In the genomic region with DNA sequence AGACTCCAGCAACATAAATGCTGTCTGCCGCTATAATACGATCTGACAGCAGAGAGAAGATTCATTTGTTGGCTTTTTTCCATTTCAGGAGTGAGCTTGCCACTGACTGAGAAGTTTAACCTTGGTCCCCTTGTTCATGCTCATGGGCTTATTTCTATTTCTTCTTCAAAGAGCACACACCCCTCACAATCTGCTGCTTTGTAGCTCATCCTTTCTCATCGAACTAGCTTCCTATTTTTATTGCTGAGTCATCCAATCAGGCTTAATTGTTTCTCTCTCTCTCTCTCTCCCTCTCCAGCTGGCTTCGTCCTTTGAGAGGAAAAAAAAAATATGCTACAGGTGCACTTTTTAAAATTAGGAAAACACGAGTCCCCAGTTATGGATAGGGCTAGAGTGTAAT, we compare ENCODE assay signal across 31 mouse cellular contexts.
DNase-seq lines count a peak whose midpoint lies in the region; ATAC-seq and TF ChIP-seq lines count a peak whose summit lies in the region.
"Had no signal": no experiment of that assay in that cellular context is flagged by ENCODE, and none has a peak within 500 bp of the region (broad histone marks: within the 10 kb centered on the region; RNA-seq: fewer than 3 reads in every experiment).

No protein-coding gene starts in this region.

- TF ChIP-seq POLR2A in brain, embryonic 14.5 days (IDR thresholded peaks at IDR 0.05; ENCODE audit: borderline replicate concordance, extremely low read depth, insufficient read depth, insufficient read length, poor library complexity, severe bottlenecking): no peak

- H3K9me3 ChIP-seq in midbrain, embryonic 11.5 days (ENCODE audit: control insufficient read depth, low read length): no peaks in the 10 kb centered on the region
- no peaks in the 10 kb centered on the region for H3K9me3 ChIP-seq in midbrain, embryonic 15.5 days
- H3K9me3 ChIP-seq in ES-E14 (ENCODE audit: control insufficient read depth, insufficient read depth, low read depth, low read length): no peaks in the 10 kb centered on the region
- H3K9me3 ChIP-seq: embryonic facial prominence, embryonic 10.5 days; embryonic facial prominence, embryonic 13.5 days; forebrain, embryonic 13.5 days; heart, embryonic 12.5 days; heart, embryonic 15.5 days; hindbrain, embryonic 10.5 days; hindbrain, embryonic 13.5 days; intestine, embryonic 15.5 days had no signal

- in situ Hi-C loops in ES-E14 (cut with MboI; ENCODE audit: low sequenced_read_pairs in 2 of 2, unreplicated experiment in 2 of 2): no loop called here

- H3K9ac ChIP-seq in midbrain, embryonic 11.5 days (ENCODE audit: low read length): no peak overlapping the region
- H3K9ac ChIP-seq in midbrain, embryonic 15.5 days: no peak overlapping the region
- H3K9ac ChIP-seq in ES-E14 (ENCODE audit: insufficient read depth, low read depth, low read length, poor library complexity, severe bottlenecking): no peak overlapping the region
- H3K9ac ChIP-seq: embryonic facial prominence, embryonic 13.5 days; forebrain, embryonic 13.5 days; heart, embryonic 12.5 days; heart, embryonic 15.5 days; hindbrain, embryonic 13.5 days; intestine, embryonic 15.5 days had no signal

- H3K4me2 ChIP-seq in midbrain, embryonic 11.5 days: no peak overlapping the region
- no peak overlapping the region for H3K4me2 ChIP-seq in midbrain, embryonic 15.5 days
- H3K4me2 ChIP-seq: embryonic facial prominence, embryonic 13.5 days; forebrain, embryonic 13.5 days; heart, embryonic 12.5 days; heart, embryonic 15.5 days; hindbrain, embryonic 13.5 days; intestine, embryonic 15.5 days had no signal

- DNase-seq in frontal cortex, postnatal 14 days (ENCODE audit: low spot score in 2 of 2): no peak
- peak; percentile 73 for DNase-seq in midbrain, embryonic 11.5 days (ENCODE audit: low spot score, missing footprints)
- DNase-seq in ES-E14 (ENCODE audit: low read depth, low spot score) (no peak), MN1 (ENCODE audit: low spot score) (no peak)
- DNase-seq in brain, embryonic 14.5 days (ENCODE audit: low read depth): peak; percentile 11
- no peak for DNase-seq in cerebellum, adult 18-20 months
- DNase-seq: adrenal gland, adult 8-10 months; adrenal gland, postnatal 25 days; cerebellum, adult 11 months; cerebellum, adult 8-10 months; cerebellum, postnatal 10 days; cerebellum, postnatal 36 days; embryo, embryonic 11 days; gastrocnemius, postnatal 25 days; heart, adult 18-20 months; heart, postnatal 10 days; heart, postnatal 36 days had no signal

- peak; percentile 50; the same call in 1 of the 2 replicates for ATAC-seq in frontal cortex, adult (ENCODE audit: low TSS enrichment)
- no peak for ATAC-seq in midbrain, embryonic 11.5 days (ENCODE audit: low FRiP score)
- no peak for ATAC-seq in midbrain, embryonic 15.5 days (replicated peaks)
- ATAC-seq: CD4-positive, CD25-positive, alpha-beta regulatory T cell, adult 4 months; forebrain, embryonic 13.5 days; hindbrain, embryonic 16.5 days; intestine, embryonic 15.5 days had no signal

- H3K27me3 ChIP-seq in midbrain, embryonic 11.5 days (ENCODE audit: control insufficient read depth, insufficient read depth, low read length): no peaks in the 10 kb centered on the region
- no peaks in the 10 kb centered on the region for H3K27me3 ChIP-seq in midbrain, embryonic 15.5 days (replicated peaks)
- H3K27me3 ChIP-seq: embryonic facial prominence, embryonic 13.5 days; forebrain, embryonic 13.5 days; heart, embryonic 12.5 days; heart, embryonic 15.5 days; hindbrain, embryonic 13.5 days; intestine, embryonic 15.5 days had no signal

- 83% methylated on average over 5 of the region's 5 CpGs for WGBS in midbrain, embryonic 11.5 days
- WGBS in midbrain, embryonic 15.5 days: 79% methylated on average over 5 of the region's 5 CpGs

- no peaks in the 10 kb centered on the region for H3K36me3 ChIP-seq in midbrain, embryonic 11.5 days (ENCODE audit: control insufficient read depth, insufficient read depth, low read length)
- H3K36me3 ChIP-seq in midbrain, embryonic 15.5 days (replicated peaks): no peaks in the 10 kb centered on the region
- no peaks in the 10 kb centered on the region for H3K36me3 ChIP-seq in ES-E14 (ENCODE audit: control insufficient read depth, insufficient read depth, low read length, poor library complexity, severe bottlenecking)
- H3K36me3 ChIP-seq: embryonic facial prominence, embryonic 10.5 days; embryonic facial prominence, embryonic 13.5 days; G1E; heart, embryonic 12.5 days; heart, embryonic 15.5 days; hindbrain, embryonic 10.5 days; hindbrain, embryonic 13.5 days; intestine, embryonic 15.5 days had no signal

- H3K4me1 ChIP-seq in midbrain, embryonic 11.5 days (ENCODE audit: control insufficient read depth, insufficient read depth, low read length): no peaks in the 10 kb centered on the region
- no peaks in the 10 kb centered on the region for H3K4me1 ChIP-seq in midbrain, embryonic 15.5 days
- H3K4me1 ChIP-seq in ES-E14 (ENCODE audit: control insufficient read depth in 2 of 2, insufficient read depth in 2 of 2, low read length in 2 of 2, poor library complexity in 1 of 2): no peaks in the 10 kb centered on the region
- H3K4me1 ChIP-seq: embryonic facial prominence, embryonic 10.5 days; embryonic facial prominence, embryonic 13.5 days; forebrain, embryonic 13.5 days; heart, embryonic 12.5 days; heart, embryonic 15.5 days; hindbrain, embryonic 10.5 days; hindbrain, embryonic 13.5 days; intestine, embryonic 15.5 days had no signal

- no peak overlapping the region for H3K27ac ChIP-seq in midbrain, embryonic 11.5 days (ENCODE audit: low read depth, low read length)
- H3K27ac ChIP-seq in midbrain, embryonic 15.5 days: no peak overlapping the region
- H3K27ac ChIP-seq in ES-E14 (ENCODE audit: insufficient read depth, low read depth, low read length, poor library complexity, severe bottlenecking): no peak overlapping the region
- H3K27ac ChIP-seq: embryonic facial prominence, embryonic 10.5 days; embryonic facial prominence, embryonic 13.5 days; forebrain, embryonic 13.5 days; heart, embryonic 15.5 days; hindbrain, embryonic 10.5 days; hindbrain, embryonic 13.5 days; intestine, embryonic 15.5 days had no signal

- H3K4me3 ChIP-seq in midbrain, embryonic 11.5 days (ENCODE audit: low read depth, low read length): no peak overlapping the region
- H3K4me3 ChIP-seq in midbrain, embryonic 15.5 days: no peak overlapping the region
- no peak overlapping the region for H3K4me3 ChIP-seq in ES-E14 (ENCODE audit: insufficient read depth in 1 of 2, low read depth in 1 of 2, low read length in 2 of 2, poor library complexity in 1 of 2, severe bottlenecking in 1 of 2)
- H3K4me3 ChIP-seq: embryonic facial prominence, embryonic 10.5 days; embryonic facial prominence, embryonic 13.5 days; erythroblast, embryonic 14.5 days; forebrain, embryonic 13.5 days; heart, embryonic 12.5 days; heart, embryonic 15.5 days; hindbrain, embryonic 10.5 days; hindbrain, embryonic 13.5 days; intestine, embryonic 15.5 days had no signal

- TF ChIP-seq CTCF in brain, embryonic 14.5 days (IDR thresholded peaks at IDR 0.05; ENCODE audit: borderline replicate concordance, extremely low read depth, insufficient read depth, insufficient read length): no peak

TF ChIP-seq in ES-E14, 5 proteins besides CTCF, POLR2A, EP300 and RAD21:
- TF ChIP-seq MAFK (IDR thresholded peaks at IDR 0.05; ENCODE audit: insufficient read depth, low read depth, low read length): peak; percentile 73; the same call in 1 of the 2 replicates
- TF ChIP-seq CHD2 (IDR thresholded peaks at IDR 0.05; ENCODE audit: low read depth, low read length): no peak

Comparison
In these comparisons a context has a peak if more than half of its experiments do, and no peak if none do; other contexts are left out.
1. DNase-seq: peak in midbrain, embryonic 11.5 days (single experiment) and brain, embryonic 14.5 days (single experiment); none in frontal cortex, postnatal 14 days (0 of 2), ES-E14 (single experiment), MN1 (single experiment) and cerebellum, adult 18-20 months (0 of 2).